Mouse (Mus musculus) intestine, postnatal 0 days (tissue): ENCODE measurements around the gene Atf7ip. TPM values are rescaled to one million over a fixed set of nuclear protein-coding genes. Genes with fewer than 3 reads are reported as not detected.

ENCODE experiments used
- ATAC-seq: fragments of 200-750 bp; cut with Nextera tagmentation; 2 replicates; pipeline ENCODE4 v1.8.0; 2017; ENCODE audit warnings: mild to moderate bottlenecking, moderate TSS enrichment, moderate library complexity
- H3K27ac ChIP-seq: fragments of 300-500 bp; sonication (generic); 2 replicates; pipeline ENCODE4 v1.5.1; 2014; ENCODE audit warnings: mild to moderate bottlenecking, low read depth, low read length, moderate library complexity
- H3K27me3 ChIP-seq: fragments of 300-500 bp; sonication (generic); replicated peaks from 2 replicates; pipeline ENCODE4 v1.6.1; 2014; ENCODE audit warnings: low read length, mixed read lengths; ENCODE audit not compliant: control insufficient read depth, insufficient read depth
- H3K36me3 ChIP-seq: fragments of 300-500 bp; sonication (generic); 2 replicates; pipeline ENCODE4 v1.6.1; 2014; ENCODE audit warnings: mild to moderate bottlenecking, moderate library complexity; ENCODE audit not compliant: control insufficient read depth, insufficient read depth
- H3K4me1 ChIP-seq: fragments of 300-500 bp; sonication (generic); replicated peaks from 2 replicates; pipeline ENCODE4 v1.6.1; 2014; ENCODE audit warnings: antibody characterized with exemption, low read length, mixed read lengths; ENCODE audit not compliant: control insufficient read depth, insufficient read depth
- H3K4me2 ChIP-seq: fragments of 300-500 bp; sonication (generic); replicated peaks from 2 replicates; pipeline ENCODE4 v1.6.1; 2014; ENCODE audit warnings: low read depth, mild to moderate bottlenecking, moderate library complexity
- H3K4me3 ChIP-seq: fragments of 300-500 bp; sonication (generic); 2 replicates; pipeline ENCODE4 v1.5.1; 2014; ENCODE audit warnings: low read depth, low read length
- H3K9ac ChIP-seq: fragments of 300-500 bp; sonication (generic); 2 replicates; pipeline ENCODE4 v1.6.1; 2014; ENCODE audit warnings: mild to moderate bottlenecking, low read depth, low read length
- H3K9me3 ChIP-seq: fragments of 300-500 bp; sonication (generic); 2 replicates; pipeline ENCODE4 v1.6.1; 2016; ENCODE audit warnings: mixed run types; ENCODE audit not compliant: control insufficient read depth
- CTCF ChIP-seq: sonication (generic); IDR thresholded peaks from 2 replicates; pipeline ENCODE4 v1.5.1; 2016; ENCODE audit warnings: low read depth, mild to moderate bottlenecking, control low read depth, antibody characterized with exemption, moderate library complexity
- WGBS: fragments of 180-500 bp; shearing (Covaris S2); extraction: QIAGEN DNeasy Blood & Tissue Kit; methylation state at CpG from one replicate; pipeline ENCODE4 v1.1.7; 2014; 5-methylcytosine and 5-hydroxymethylcytosine counted together
- polyA plus RNA-seq: library from polyadenylated mRNA; unstranded; fragments of >200 nt; fragmentation: Nextera tagmentation; extraction: Ambion mirVana; gene quantifications from 2 replicates; pipeline ENCODE4 v1.2.1, GENCODE M21; 2015

Atf7ip gene
- polyA plus RNA-seq, 1 experiment from 2014 or later: 8.6 TPM

DNA sequence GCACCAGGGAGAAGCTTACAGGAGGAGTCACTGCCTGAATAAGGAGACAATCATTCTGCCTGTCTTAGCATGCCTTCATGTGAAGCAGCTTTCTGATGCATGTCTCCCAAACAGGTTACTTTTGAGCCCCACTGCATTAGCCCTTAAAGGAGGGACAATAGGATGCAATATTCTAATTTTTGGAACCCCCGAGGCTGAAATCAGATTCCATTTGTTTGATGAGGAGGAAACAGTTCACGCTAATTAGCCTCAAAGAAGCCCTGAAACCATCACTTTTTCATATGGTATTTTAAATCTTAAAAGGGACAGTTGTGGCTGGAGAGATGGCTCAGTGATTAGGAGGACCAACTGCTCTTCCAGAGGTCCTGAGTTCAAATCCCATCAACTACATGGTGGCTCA, 22.4 kb upstream of the Atf7ip start:
- H3K4me3 ChIP-seq: no peak overlapping the region
- H3K27ac ChIP-seq: no peak overlapping the region
- no peak for ATAC-seq
- no peaks in the 10 kb centered on the region for H3K36me3 ChIP-seq
- no peak for TF ChIP-seq CTCF
- 94% methylated on average over 2 of the region's 2 CpGs for WGBS
- no peak overlapping the region for H3K9ac ChIP-seq
- no peaks in the 10 kb centered on the region for H3K27me3 ChIP-seq
- no peaks in the 10 kb centered on the region for H3K4me1 ChIP-seq
- H3K4me2 ChIP-seq: no peak overlapping the region
- H3K9me3 ChIP-seq: no peaks in the 10 kb centered on the region

DNA sequence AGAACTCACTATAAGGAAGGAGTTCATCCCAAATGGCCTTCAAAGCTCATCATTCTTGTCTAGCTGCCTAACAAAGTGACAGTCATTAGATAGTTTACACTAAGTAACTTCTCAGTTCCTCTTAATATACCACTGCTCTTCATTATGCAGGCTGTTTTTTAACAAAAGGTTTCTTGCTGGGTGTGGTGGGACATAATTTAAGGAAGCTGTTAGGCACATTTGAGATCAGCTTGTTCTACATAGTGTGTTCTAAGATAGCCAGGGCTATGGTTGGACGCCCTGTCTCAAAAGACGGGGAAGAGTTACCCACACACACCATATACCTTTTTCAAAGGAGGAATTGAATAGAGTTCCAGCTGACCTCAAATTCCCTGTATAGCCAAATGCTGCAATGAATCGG, 21.9 kb upstream of the Atf7ip start:
- Histone ChIP-seq H3K27ac (no peak overlapping the region), H3K4me1 (no peaks in the 10 kb centered on the region), H3K4me3 (no peak overlapping the region), H3K27me3 (no peaks in the 10 kb centered on the region), H3K9ac (no peak overlapping the region), H3K9me3 (no peaks in the 10 kb centered on the region), H3K36me3 (no peaks in the 10 kb centered on the region), H3K4me2 (no peak overlapping the region)
- WGBS: 93% methylated on average over 3 of the region's 3 CpGs
- TF ChIP-seq CTCF: no peak
- no peak for ATAC-seq

DNA sequence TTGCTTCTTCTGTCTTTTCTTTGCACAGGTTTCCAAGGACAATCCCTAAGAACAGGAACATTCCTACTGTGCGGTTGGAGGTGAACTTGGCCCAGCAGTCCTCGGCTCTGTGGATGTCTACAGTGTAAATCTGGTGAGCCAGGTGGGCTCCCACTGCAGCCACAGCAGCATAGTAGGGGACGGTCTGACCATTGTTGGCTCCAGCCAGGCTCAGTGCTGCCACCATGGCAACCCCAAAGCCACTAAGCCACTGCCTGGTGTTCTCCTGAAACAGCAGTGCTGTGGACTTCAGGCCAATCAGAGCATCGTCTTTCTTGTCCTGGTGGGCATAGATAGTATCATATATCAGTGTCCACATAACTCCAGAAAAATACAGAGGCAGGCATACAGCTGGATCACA, 19.8 kb upstream of the Atf7ip start:
- Histone ChIP-seq H3K4me3 (no peak overlapping the region), H3K27me3 (no peaks in the 10 kb centered on the region), H3K4me2 (no peak overlapping the region), H3K36me3 (no peaks in the 10 kb centered on the region), H3K9ac (no peak overlapping the region), H3K9me3 (no peaks in the 10 kb centered on the region), H3K27ac (no peak overlapping the region), H3K4me1 (0 out of 2 replicates have a peak, but pooled peaks cover 2% of the 10 kb centered on the region)
- 90% methylated on average over 4 of the region's 4 CpGs for WGBS
- no peak for TF ChIP-seq CTCF
- ATAC-seq: no peak

DNA sequence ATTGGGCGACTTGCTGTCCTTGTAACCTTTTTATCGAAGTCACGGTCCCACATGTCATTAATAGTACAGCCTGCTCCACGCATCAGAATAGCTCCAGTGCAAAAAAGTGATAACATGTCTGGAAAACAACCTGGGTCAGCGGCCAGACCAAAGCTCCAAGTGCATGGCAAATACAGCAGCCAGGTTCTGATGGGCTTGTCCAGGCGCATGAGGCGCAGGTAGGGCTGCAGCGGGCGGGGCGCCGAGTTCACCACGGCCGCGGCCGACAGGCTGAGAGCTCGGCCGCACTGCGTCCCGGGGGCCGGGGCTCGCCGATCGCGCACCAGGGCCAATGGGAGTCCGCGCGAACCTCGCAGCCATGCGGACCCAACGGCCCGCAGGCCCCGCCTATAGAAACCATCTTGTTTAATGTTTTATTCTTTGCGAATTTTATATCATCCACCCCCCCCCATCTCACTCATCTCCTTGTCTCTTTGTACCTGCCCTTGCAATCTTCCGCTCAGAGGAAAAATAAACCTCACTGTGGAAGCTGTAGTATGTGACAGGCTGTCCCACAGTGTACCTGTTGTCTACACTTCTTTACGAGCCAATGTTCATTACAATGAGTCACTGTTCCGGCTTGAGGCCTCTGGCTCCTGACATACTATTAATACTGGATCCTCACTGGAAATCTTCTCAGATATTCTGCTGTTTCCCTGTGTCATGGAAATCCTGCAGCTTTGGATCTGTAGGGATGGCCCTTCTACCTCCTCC, 19.0 kb upstream of the Atf7ip start:
- Histone ChIP-seq H3K4me3 (no peak overlapping the region), H3K27me3 (no peaks in the 10 kb centered on the region), H3K9ac (no peak overlapping the region), H3K9me3 (no peaks in the 10 kb centered on the region), H3K4me2 (peak overlapping the region; percentile 50), H3K27ac (no peak overlapping the region), H3K4me1 (0 out of 2 replicates have a peak, but pooled peaks cover 2% of the 10 kb centered on the region), H3K36me3 (no peaks in the 10 kb centered on the region)
- 58% methylated on average over 36 of the region's 36 CpGs for WGBS
- ATAC-seq: peak; percentile 62; the same call in 1 of the 2 replicates
- no peak for TF ChIP-seq CTCF

DNA sequence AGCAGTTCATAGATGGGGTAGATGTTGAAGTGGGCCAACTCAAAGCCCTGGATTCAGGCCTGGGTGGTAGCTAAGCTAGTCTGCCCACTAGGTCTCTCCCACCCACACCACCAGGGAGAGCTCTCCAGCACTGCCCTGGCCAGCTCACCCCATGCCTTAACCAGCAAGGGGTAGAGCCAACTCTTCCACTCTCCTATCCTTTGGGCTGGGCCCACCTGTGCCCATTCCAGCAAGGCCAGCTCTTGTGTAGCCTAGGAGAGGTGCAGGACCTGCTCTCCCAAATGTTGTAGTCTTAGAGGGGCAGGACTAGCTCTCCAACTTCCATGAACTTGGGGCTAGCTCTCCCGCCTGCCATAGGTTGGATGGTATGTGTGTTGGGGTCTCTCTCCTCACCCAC, 18.4 kb upstream of the Atf7ip start:
- no peaks in the 10 kb centered on the region for H3K27me3 ChIP-seq
- H3K36me3 ChIP-seq: no peaks in the 10 kb centered on the region
- 0 out of 2 replicates have a peak, but pooled peaks have one; percentile 7 for ATAC-seq
- peak; percentile 2; the same call in 1 of the 2 replicates for TF ChIP-seq CTCF
- no peak overlapping the region for H3K4me2 ChIP-seq
- H3K27ac ChIP-seq: no peak overlapping the region
- H3K9ac ChIP-seq: no peak overlapping the region
- WGBS: 96% methylated on average over 1 of the region's 1 CpGs
- H3K4me3 ChIP-seq: no peak overlapping the region
- H3K4me1 ChIP-seq: 0 out of 2 replicates have a peak, but pooled peaks cover 2% of the 10 kb centered on the region
- no peaks in the 10 kb centered on the region for H3K9me3 ChIP-seq

DNA sequence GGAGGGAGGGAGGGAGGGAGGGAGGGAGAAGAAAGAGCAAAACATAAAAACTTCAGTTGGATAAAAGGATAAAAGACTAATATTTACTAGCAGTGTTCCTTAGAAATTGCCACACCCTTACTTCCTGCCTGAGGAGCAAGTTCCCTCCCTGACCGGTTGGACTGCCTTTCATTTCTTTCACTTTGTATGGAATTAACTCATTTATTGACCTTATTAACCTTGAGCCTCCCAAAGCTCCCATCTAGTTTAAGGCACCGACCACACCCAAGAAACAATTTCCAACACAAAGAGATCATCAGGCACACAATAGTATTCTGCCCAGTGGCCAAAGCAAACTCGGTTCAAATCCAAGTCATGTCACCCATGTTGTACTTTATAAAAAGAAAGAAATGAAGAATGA, 16.1 kb upstream of the Atf7ip start:
- no peak overlapping the region for H3K9ac ChIP-seq
- no peaks in the 10 kb centered on the region for H3K9me3 ChIP-seq
- no peaks in the 10 kb centered on the region for H3K27me3 ChIP-seq
- peak; percentile 59; the same call in 1 of the 2 replicates for ATAC-seq
- H3K27ac ChIP-seq: no peak overlapping the region
- H3K4me3 ChIP-seq: no peak overlapping the region
- H3K4me1 ChIP-seq: 0 out of 2 replicates have a peak, but pooled peaks cover 2% of the 10 kb centered on the region
- H3K36me3 ChIP-seq: no peaks in the 10 kb centered on the region
- no peak overlapping the region for H3K4me2 ChIP-seq
- 37% methylated on average over 3 of the region's 3 CpGs for WGBS
- no peak for TF ChIP-seq CTCF
